ENCODE assay signal across 15 mouse cellular contexts in the genomic region with DNA sequence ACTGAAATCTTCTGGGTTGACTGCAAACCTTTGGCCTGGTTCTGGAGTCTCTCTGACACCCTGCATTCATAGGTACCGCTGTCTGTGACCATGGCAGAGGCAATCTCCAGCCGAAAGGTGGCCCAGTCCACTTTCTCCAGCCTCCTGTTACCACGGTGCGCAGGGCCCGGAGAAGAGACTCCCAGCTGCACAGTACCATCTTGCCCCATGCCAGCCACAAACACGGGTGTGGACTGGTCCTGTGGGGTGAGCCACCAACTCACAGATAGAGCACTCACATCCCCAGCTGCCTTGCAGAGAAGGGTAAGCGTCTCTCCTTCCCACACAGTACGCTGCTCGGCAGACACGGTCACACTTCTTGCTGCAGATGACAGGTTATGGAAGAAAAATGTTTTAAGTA. TPM values are rescaled to one million over a fixed set of nuclear protein-coding genes. Genes with fewer than 3 reads are reported as not detected.
DNase-seq lines count a peak whose midpoint lies in the region; ATAC-seq and TF ChIP-seq lines count a peak whose summit lies in the region.
"Had no signal": no experiment of that assay in that cellular context is flagged by ENCODE, and none has a peak within 500 bp of the region (broad histone marks: within the 10 kb centered on the region; RNA-seq: fewer than 3 reads in every experiment).

No protein-coding gene starts in this region.

- H3K27me3 ChIP-seq in heart, embryonic 10.5 days (ENCODE audit: insufficient read depth, poor library complexity, severe bottlenecking), result no peaks in the 10 kb centered on the region
- H3K27me3 ChIP-seq in thymus, adult 2 months (ENCODE audit: control insufficient read depth, insufficient read depth, low read length), result no peaks in the 10 kb centered on the region
- H3K27me3 ChIP-seq: embryonic facial prominence, embryonic 12.5 days; forebrain, embryonic 13.5 days; hindbrain, embryonic 15.5 days had no signal

- H3K4me1 ChIP-seq in heart, embryonic 10.5 days, result peaks cover 26% of the 10 kb centered on the region
- peaks cover 25% of the 10 kb centered on the region for H3K4me1 ChIP-seq in thymus, adult 2 months (replicated peaks; ENCODE audit: control insufficient read depth, insufficient read depth, low read length)

- no peak overlapping the region for H3K4me3 ChIP-seq in heart, embryonic 10.5 days
- H3K4me3 ChIP-seq in thymus, adult 2 months (ENCODE audit: control insufficient read depth, insufficient read depth, low read length), result no peak overlapping the region
- H3K4me3 ChIP-seq: embryonic facial prominence, embryonic 12.5 days; forebrain, embryonic 13.5 days; hindbrain, embryonic 15.5 days had no signal

- WGBS in heart, embryonic 10.5 days, result 91% methylated on average over 10 of the region's 10 CpGs
- 89% methylated on average over 10 of the region's 10 CpGs for WGBS in thymus, adult 2 months

- no peak for DNase-seq in heart, embryonic 10.5 days (ENCODE audit: low spot score)
- DNase-seq in heart, adult 8-10 months (ENCODE audit: low spot score), result no peak
- no peak for DNase-seq in thymus, adult 2 months
- no peak for DNase-seq in thymus, postnatal 25 days
- no peak for DNase-seq in cerebellum, postnatal 14 days
- DNase-seq: adrenal gland, postnatal 10 days; cerebellum, adult 11 months; cerebellum, adult 8-10 months; gastrocnemius, postnatal 36 days had no signal

- TF ChIP-seq POLR2A in thymus, adult 2 months (IDR thresholded peaks at IDR 0.05; ENCODE audit: control insufficient read depth, extremely low read depth, insufficient read depth, low read length, poor library complexity), result no peak

- ATAC-seq in inflammation-experienced regulatory T-cells, adult 6 months, result peak; percentile 0
- ATAC-seq: intestine, postnatal 0 days had no signal

- no peaks in the 10 kb centered on the region; the same call in 1 of the 2 replicates for H3K36me3 ChIP-seq in heart, embryonic 10.5 days
- no peaks in the 10 kb centered on the region for H3K36me3 ChIP-seq in thymus, adult 2 months (ENCODE audit: control insufficient read depth, insufficient read depth, low read length)
- H3K36me3 ChIP-seq: embryonic facial prominence, embryonic 12.5 days; hindbrain, embryonic 15.5 days had no signal

- no peaks in the 10 kb centered on the region for H3K9me3 ChIP-seq in heart, embryonic 10.5 days
- H3K9me3 ChIP-seq: embryonic facial prominence, embryonic 12.5 days; forebrain, embryonic 13.5 days; hindbrain, embryonic 15.5 days had no signal

- H3K27ac ChIP-seq in heart, embryonic 10.5 days, result peak overlapping the region; percentile 25; the same call in 1 of the 2 replicates
- peak overlapping the region; percentile 87 for H3K27ac ChIP-seq in thymus, adult 2 months (ENCODE audit: control insufficient read depth, insufficient read depth, low read length)
- H3K27ac ChIP-seq: embryonic facial prominence, embryonic 12.5 days; forebrain, embryonic 13.5 days; hindbrain, embryonic 15.5 days had no signal

- TF ChIP-seq CTCF in thymus, adult 2 months (IDR thresholded peaks at IDR 0.05; ENCODE audit: borderline replicate concordance, control insufficient read depth, extremely low read depth, insufficient read depth, low read length, poor library complexity), result no peak

RNA-seq across cellular contexts. Expression of a gene that starts 16.4 kb away (rescaled TPM):
- 0.34 and 0.50 TPM in 2 replicates for polyA plus RNA-seq in heart, embryonic 10.5 days (2016; fragmentation: Nextera tagmentation; extraction: Ambion mirVana)
- under 1 TPM; 0.12 to 0.31 (median 0.22) TPM for total RNA-seq in heart, adult 8-10 months (2022)
- polyA plus RNA-seq in thymus, adult 2 months (2012; rRNA removed), result 1.4 and 1.6 TPM in 2 replicates
- polyA plus RNA-seq in inflammation-experienced regulatory T-cells, adult 6 months (2017; shearing (Covaris generic)), result 10 to 100 TPM; 10.9 to 26.5 (median 26.5) TPM
- total RNA-seq: MEL had no signal

RNA-seq across cellular contexts. Expression of a gene that starts 43.5 kb away (rescaled TPM):
- 18.0 and 18.1 TPM in 2 replicates for polyA plus RNA-seq in heart, embryonic 10.5 days (2016; fragmentation: Nextera tagmentation; extraction: Ambion mirVana)
- total RNA-seq in heart, adult 8-10 months (2022), result 1 to 10 TPM; 2.1 to 2.8 (median 2.5) TPM
- 9.4 and 13.1 TPM in 2 replicates for polyA plus RNA-seq in thymus, adult 2 months (2012; rRNA removed)
- polyA plus RNA-seq in inflammation-experienced regulatory T-cells, adult 6 months (2017; shearing (Covaris generic)), result 10 to 100 TPM; 12.2 to 18.2 (median 14.0) TPM
